Mouse (Mus musculus) granulocyte monocyte progenitor cell, adult 5-6 weeks (primary cell): ENCODE data around the gene Bgn. TPM values are rescaled to one million over a fixed set of nuclear protein-coding genes. Genes with fewer than 3 reads are reported as not detected.

Source experiments
- total RNA-seq, 2 experiments: library from RNA; stranded (forward) in 1 of 2; stranded (reverse) in 1 of 2; fragments of 200-712, 200-1000 nt in 1 of 2; fragments of >200 nt in 1 of 2; fragmentation: Nextera tagmentation in 1 of 2; gene quantifications; 2 replicates each; pipeline ENCODE4 v1.2.3; 2014 to 2017

The Bgn gene
- total RNA-seq, 2 experiments from 2014 or later, result not detected

Other genes with a start within 250 kb of the Bgn start
- 2.9 and 13.5 TPM in 2 replicates for gene Xlr4c, start 240.5 kb upstream of the Bgn start, total RNA-seq (2014; fragmentation: Nextera tagmentation)
- 5.9 and 8.6 TPM in 2 replicates for gene Xlr4c, start 240.5 kb upstream of the Bgn start, total RNA-seq (2017)
- not detected in 2 replicates for gene Xlr3c, start 218.2 kb upstream of the Bgn start, total RNA-seq (2014; fragmentation: Nextera tagmentation)
- not detected in 2 replicates for gene Xlr3c, start 218.2 kb upstream of the Bgn start, total RNA-seq (2017)
- gene Xlr5a, start 190.6 kb upstream of the Bgn start, total RNA-seq (2014; fragmentation: Nextera tagmentation), result not detected in 2 replicates
- not detected in 2 replicates for gene Xlr5a, start 190.6 kb upstream of the Bgn start, total RNA-seq (2017)
- gene Xlr5c, start 190.6 kb upstream of the Bgn start, total RNA-seq (2014; fragmentation: Nextera tagmentation), result not detected in 2 replicates
- not detected in 2 replicates for gene Xlr5c, start 190.6 kb upstream of the Bgn start, total RNA-seq (2017)
- not detected in 2 replicates for gene Gm45015, start 146.8 kb upstream of the Bgn start, total RNA-seq (2014; fragmentation: Nextera tagmentation)
- not detected in 2 replicates for gene Gm45015, start 146.8 kb upstream of the Bgn start, total RNA-seq (2017)
- gene Zfp275, start 141.0 kb upstream of the Bgn start, total RNA-seq (2014; fragmentation: Nextera tagmentation), result 8.5 and 11.9 TPM in 2 replicates
- 7.9 and 8.1 TPM in 2 replicates for gene Zfp275, start 141.0 kb upstream of the Bgn start, total RNA-seq (2017)
- gene Gm18336, start 84.9 kb upstream of the Bgn start, total RNA-seq (2014; fragmentation: Nextera tagmentation), result not detected in 2 replicates
- not detected in 2 replicates for gene Gm18336, start 84.9 kb upstream of the Bgn start, total RNA-seq (2017)
- not detected in 2 replicates for gene Zfp92, start 72.5 kb upstream of the Bgn start, total RNA-seq (2014; fragmentation: Nextera tagmentation)
- gene Zfp92, start 72.5 kb upstream of the Bgn start, total RNA-seq (2017), result not detected in 2 replicates
- gene Trex2, start 48.3 kb upstream of the Bgn start, total RNA-seq (2014; fragmentation: Nextera tagmentation), result not detected in 2 replicates
- gene Trex2, start 48.3 kb upstream of the Bgn start, total RNA-seq (2017), result not detected in 2 replicates
- gene Haus7, start 24.6 kb upstream of the Bgn start, total RNA-seq (2014; fragmentation: Nextera tagmentation), result 24.2 and 29.1 TPM in 2 replicates
- 51.8 and 70.7 TPM in 2 replicates for gene Haus7, start 24.6 kb upstream of the Bgn start, total RNA-seq (2017)
- not detected in 2 replicates for gene Atp2b3, start 19.5 kb downstream of the Bgn start, total RNA-seq (2014; fragmentation: Nextera tagmentation)
- not detected in 2 replicates for gene Atp2b3, start 19.5 kb downstream of the Bgn start, total RNA-seq (2017)
- gene Dusp9, start 155.8 kb downstream of the Bgn start, total RNA-seq (2014; fragmentation: Nextera tagmentation), result 0.26 and 0.41 TPM in 2 replicates
- 0.30 and 0.88 TPM in 2 replicates for gene Dusp9, start 155.8 kb downstream of the Bgn start, total RNA-seq (2017)
- gene Pnck, start 176.5 kb downstream of the Bgn start, total RNA-seq (2014; fragmentation: Nextera tagmentation), result 2.5 TPM in 1 of 2 replicates, not detected in the other
- not detected in 2 replicates for gene Pnck, start 176.5 kb downstream of the Bgn start, total RNA-seq (2017)
- 1.1 TPM in 1 of 2 replicates, not detected in the other for gene Slc6a8, start 189.5 kb downstream of the Bgn start, total RNA-seq (2014; fragmentation: Nextera tagmentation)
- gene Slc6a8, start 189.5 kb downstream of the Bgn start, total RNA-seq (2017), result not detected in 2 replicates
- gene Bcap31, start 232.6 kb downstream of the Bgn start, total RNA-seq (2014; fragmentation: Nextera tagmentation), result 127 and 157 TPM in 2 replicates
- gene Bcap31, start 232.6 kb downstream of the Bgn start, total RNA-seq (2017), result 255 and 292 TPM in 2 replicates
- gene Abcd1, start 233.0 kb downstream of the Bgn start, total RNA-seq (2014; fragmentation: Nextera tagmentation), result 61.0 and 61.6 TPM in 2 replicates
- 19.5 and 26.1 TPM in 2 replicates for gene Abcd1, start 233.0 kb downstream of the Bgn start, total RNA-seq (2017)